ENCODE assay signal across 22 mouse cellular contexts in genomic region chr6:91198456-91198855, GRCm38 (mm10). TPM values are rescaled to one million over a fixed set of nuclear protein-coding genes. Genes with fewer than 3 reads are reported as not detected.
DNase-seq lines count a peak whose midpoint lies in the region; ATAC-seq and TF ChIP-seq lines count a peak whose summit lies in the region.
"Had no signal": no experiment of that assay in that cellular context is flagged by ENCODE, and none has a peak within 500 bp of the region (broad histone marks: within the 10 kb centered on the region; RNA-seq: fewer than 3 reads in every experiment).

No protein-coding gene starts in this region.

- H3K9ac ChIP-seq in forebrain, embryonic 14.5 days (ENCODE audit: low read length) = no peak overlapping the region
- no peak overlapping the region for H3K9ac ChIP-seq in embryonic facial prominence, embryonic 12.5 days
- H3K9ac ChIP-seq in limb, embryonic 12.5 days (replicated peaks) = no peak overlapping the region
- H3K9ac ChIP-seq: intestine, embryonic 15.5 days; kidney, embryonic 15.5 days; liver, embryonic 13.5 days; lung, embryonic 14.5 days had no signal

- peak; percentile 31; the same call in 1 of the 2 replicates for ATAC-seq in forebrain, embryonic 14.5 days
- no peak for ATAC-seq in megakaryocyte, adult 5-6 weeks (ENCODE audit: poor library complexity, severe bottlenecking)
- ATAC-seq in embryonic facial prominence, embryonic 12.5 days (ENCODE audit: insufficient number of reproducible peaks, insufficient read depth, low FRiP score, low TSS enrichment) = peak; percentile 42; the same call in 1 of the 2 replicates
- peak; percentile 35; the same call in 1 of the 2 replicates for ATAC-seq in limb, embryonic 12.5 days (ENCODE audit: insufficient number of reproducible peaks, insufficient read depth, low FRiP score, low TSS enrichment, low read depth)
- ATAC-seq: CD4-positive, CD25-positive, alpha-beta regulatory T cell, adult 4 months; intestine, embryonic 15.5 days; Patski had no signal

- no peaks in the 10 kb centered on the region for H3K36me3 ChIP-seq in forebrain, embryonic 14.5 days (ENCODE audit: control insufficient read depth, insufficient read depth, low read length)
- H3K36me3 ChIP-seq in forebrain, embryonic 10.5 days (replicated peaks) = no peaks in the 10 kb centered on the region
- H3K36me3 ChIP-seq in megakaryocyte, embryonic 14.5 days (replicated peaks; ENCODE audit: low read length) = no peaks in the 10 kb centered on the region
- H3K36me3 ChIP-seq in embryonic facial prominence, embryonic 12.5 days = no peaks in the 10 kb centered on the region
- H3K36me3 ChIP-seq in limb, embryonic 12.5 days = no peaks in the 10 kb centered on the region
- H3K36me3 ChIP-seq: intestine, embryonic 15.5 days; kidney, embryonic 15.5 days; liver, embryonic 13.5 days had no signal

- no peak overlapping the region for H3K4me2 ChIP-seq in forebrain, embryonic 14.5 days (ENCODE audit: low read length)
- H3K4me2 ChIP-seq in embryonic facial prominence, embryonic 12.5 days (replicated peaks) = no peak overlapping the region
- no peak overlapping the region for H3K4me2 ChIP-seq in limb, embryonic 12.5 days
- H3K4me2 ChIP-seq: intestine, embryonic 15.5 days; kidney, embryonic 15.5 days; liver, embryonic 13.5 days; lung, embryonic 14.5 days had no signal

- no peaks in the 10 kb centered on the region for H3K27me3 ChIP-seq in forebrain, embryonic 14.5 days (replicated peaks; ENCODE audit: control insufficient read depth, insufficient read depth, low read length)
- peaks cover 17% of the 10 kb centered on the region; the same call in 1 of the 2 replicates for H3K27me3 ChIP-seq in forebrain, embryonic 10.5 days (ENCODE audit: poor library complexity, severe bottlenecking)
- H3K27me3 ChIP-seq in megakaryocyte, embryonic 14.5 days (replicated peaks) = peaks cover 83% of the 10 kb centered on the region
- no peaks in the 10 kb centered on the region for H3K27me3 ChIP-seq in embryonic facial prominence, embryonic 12.5 days
- 0 out of 2 replicates have a peak, but pooled peaks cover 3% of the 10 kb centered on the region for H3K27me3 ChIP-seq in limb, embryonic 12.5 days
- H3K27me3 ChIP-seq: intestine, embryonic 15.5 days; kidney, embryonic 15.5 days; liver, embryonic 13.5 days; Patski had no signal

- no peaks in the 10 kb centered on the region for H3K9me3 ChIP-seq in forebrain, embryonic 14.5 days (replicated peaks; ENCODE audit: control insufficient read depth, low read length)
- H3K9me3 ChIP-seq in forebrain, embryonic 10.5 days = no peaks in the 10 kb centered on the region
- H3K9me3 ChIP-seq in megakaryocyte, embryonic 14.5 days = peaks cover 5% of the 10 kb centered on the region; the same call in 1 of the 2 replicates
- 0 out of 2 replicates have a peak, but pooled peaks cover 4% of the 10 kb centered on the region for H3K9me3 ChIP-seq in embryonic facial prominence, embryonic 12.5 days
- H3K9me3 ChIP-seq in limb, embryonic 12.5 days = no peaks in the 10 kb centered on the region
- H3K9me3 ChIP-seq: intestine, embryonic 15.5 days; kidney, embryonic 15.5 days; liver, embryonic 13.5 days had no signal

- WGBS in forebrain, embryonic 14.5 days = 63% methylated on average over 2 of the region's 2 CpGs
- 72% methylated on average over 2 of the region's 2 CpGs for WGBS in forebrain, embryonic 10.5 days
- 56% methylated on average over 2 of the region's 2 CpGs for WGBS in embryonic facial prominence, embryonic 12.5 days
- 58% methylated on average over 2 of the region's 2 CpGs for WGBS in limb, embryonic 12.5 days

- DNase-seq in forebrain, embryonic 14.5 days (ENCODE audit: low spot score) = no peak
- DNase-seq in forebrain, embryonic 10.5 days (ENCODE audit: extremely low spot score, low spot score) = no peak
- DNase-seq in layer of hippocampus, adult 2 months (ENCODE audit: low spot score in 2 of 2) = no peak
- DNase-seq in cerebellum, adult 9-11 months = no peak
- DNase-seq: adrenal gland, adult 8-10 months; cerebellum, adult 9-10 months; gastrocnemius, postnatal 14 days; heart, adult 18-20 months; heart, postnatal 36 days; layer of hippocampus, postnatal 36 days; liver, embryonic 13.5 days; lung, embryonic 14.5 days; lung, postnatal 36 days; thymus, postnatal 4 days had no signal

- TF ChIP-seq CTCF in layer of hippocampus, adult 2 months (conservative IDR thresholded peaks at IDR 0.05) = no peak

- H3K4me1 ChIP-seq in forebrain, embryonic 14.5 days (ENCODE audit: control insufficient read depth, insufficient read depth, low read length) = peaks cover 17% of the 10 kb centered on the region; the same call in 1 of the 2 replicates
- peaks cover 42% of the 10 kb centered on the region for H3K4me1 ChIP-seq in forebrain, embryonic 10.5 days
- peaks cover 75% of the 10 kb centered on the region for H3K4me1 ChIP-seq in megakaryocyte, embryonic 14.5 days
- peaks cover 41% of the 10 kb centered on the region for H3K4me1 ChIP-seq in embryonic facial prominence, embryonic 12.5 days
- H3K4me1 ChIP-seq in limb, embryonic 12.5 days (replicated peaks) = peaks cover 51% of the 10 kb centered on the region

- no peak overlapping the region for H3K27ac ChIP-seq in forebrain, embryonic 14.5 days (ENCODE audit: low read depth, low read length)
- no peak overlapping the region; the same call in 1 of the 2 replicates for H3K27ac ChIP-seq in forebrain, embryonic 10.5 days
- H3K27ac ChIP-seq in embryonic facial prominence, embryonic 12.5 days = 0 out of 2 replicates have a peak overlapping the region, but pooled peaks have one; percentile 30
- H3K27ac ChIP-seq in limb, embryonic 12.5 days = peak overlapping the region; percentile 95
- H3K27ac ChIP-seq in layer of hippocampus, adult 2 months = no peak overlapping the region
- H3K27ac ChIP-seq: intestine, embryonic 15.5 days; kidney, embryonic 15.5 days; liver, embryonic 13.5 days had no signal

- no peak overlapping the region for H3K4me3 ChIP-seq in forebrain, embryonic 14.5 days (ENCODE audit: low read depth, low read length)
- H3K4me3 ChIP-seq in forebrain, embryonic 10.5 days = no peak overlapping the region
- H3K4me3 ChIP-seq in megakaryocyte, embryonic 14.5 days (replicated peaks) = peak overlapping the region; percentile 81
- no peak overlapping the region for H3K4me3 ChIP-seq in embryonic facial prominence, embryonic 12.5 days
- H3K4me3 ChIP-seq in limb, embryonic 12.5 days (replicated peaks) = no peak overlapping the region
- no peak overlapping the region for H3K4me3 ChIP-seq in layer of hippocampus, adult 2 months
- H3K4me3 ChIP-seq: intestine, embryonic 15.5 days; kidney, embryonic 15.5 days; liver, embryonic 13.5 days had no signal

RNA-seq across cellular contexts. Expression of gene Fbln2, which starts 13.8 kb away (rescaled TPM):
- polyA plus RNA-seq in forebrain, embryonic 14.5 days (2014; fragmentation: Nextera tagmentation; extraction: Ambion mirVana) = 7.3 and 12.8 TPM in 2 replicates
- 30.5 and 35.4 TPM in 2 replicates for polyA plus RNA-seq in forebrain, embryonic 10.5 days (2016; fragmentation: Nextera tagmentation; extraction: Ambion mirVana)
- 0.03 TPM in 1 of 2 replicates, not detected in the other for polyA plus RNA-seq in megakaryocyte, embryonic 14.5 days (2012; ENCODE audit: insufficient read depth, low replicate concordance)
- total RNA-seq in megakaryocyte, adult 5-6 weeks (2015) = not detected in 2 replicates
- not detected in 2 replicates for total RNA-seq in megakaryocyte, adult 5-6 weeks (2017)
- polyA plus RNA-seq in embryonic facial prominence, embryonic 12.5 days (2016; fragmentation: Nextera tagmentation; extraction: Ambion mirVana) = 179 and 200 TPM in 2 replicates
- 126 and 129 TPM in 2 replicates for polyA plus RNA-seq in limb, embryonic 12.5 days (2016; fragmentation: Nextera tagmentation; extraction: Ambion mirVana)
- total RNA-seq in layer of hippocampus, adult 2 months (2021) = 10 to 100 TPM in 1 of 2 experiments, 1 to 10 TPM in 1; 8.1 to 10.8 TPM

RNA-seq across cellular contexts. Expression of gene Hdac11, which starts 42.0 kb away (rescaled TPM):
- polyA plus RNA-seq in forebrain, embryonic 14.5 days (2014; fragmentation: Nextera tagmentation; extraction: Ambion mirVana) = 24.5 and 26.1 TPM in 2 replicates
- 9.5 and 9.8 TPM in 2 replicates for polyA plus RNA-seq in forebrain, embryonic 10.5 days (2016; fragmentation: Nextera tagmentation; extraction: Ambion mirVana)
- polyA plus RNA-seq in megakaryocyte, embryonic 14.5 days (2012; ENCODE audit: insufficient read depth, low replicate concordance) = 0.46 TPM in 1 of 2 replicates, not detected in the other
- total RNA-seq in megakaryocyte, adult 5-6 weeks (2015) = 0.27 and 0.80 TPM in 2 replicates
- 0.16 and 0.37 TPM in 2 replicates for total RNA-seq in megakaryocyte, adult 5-6 weeks (2017)
- 16.7 and 16.8 TPM in 2 replicates for polyA plus RNA-seq in embryonic facial prominence, embryonic 12.5 days (2016; fragmentation: Nextera tagmentation; extraction: Ambion mirVana)
- 16.4 and 16.9 TPM in 2 replicates for polyA plus RNA-seq in limb, embryonic 12.5 days (2016; fragmentation: Nextera tagmentation; extraction: Ambion mirVana)
- 100 to 1,000 TPM; 154 to 156 TPM for total RNA-seq in layer of hippocampus, adult 2 months (2021)

Comparison
In these comparisons a context has a peak if more than half of its experiments do, and no peak if none do; other contexts are left out.
1. H3K27ac ChIP-seq: peak in embryonic facial prominence, embryonic 12.5 days (single experiment) and limb, embryonic 12.5 days (single experiment); none in forebrain, embryonic 14.5 days (single experiment), forebrain, embryonic 10.5 days (single experiment) and layer of hippocampus, adult 2 months (single experiment).